Mouse (Mus musculus) midbrain, embryonic 14.5 days (tissue): ENCODE data around the gene Spdye4b. TPM values are rescaled to one million over a fixed set of nuclear protein-coding genes. Genes with fewer than 3 reads are reported as not detected.
"Not testable (repeated sequence)": the region's sequence is repeated elsewhere in the genome, so short reads cannot be mapped to it uniquely, and the experiment has no call there.

Source experiments
- ATAC-seq: fragments of 200-750 bp; cut with Nextera tagmentation; 2 replicates; pipeline ENCODE4 v1.8.0; 2017; ENCODE audit warnings: moderate number of reproducible peaks, moderate library complexity; ENCODE audit not compliant: low FRiP score, low TSS enrichment
- DNase-seq: peaks from one replicate; pipeline ENCODE4 v3.0.0-alpha.2; 2015
- H3K27ac ChIP-seq: fragments of 300-500 bp; sonication (generic); replicated peaks from 2 replicates; pipeline ENCODE4 v1.5.1; 2014; ENCODE audit warnings: mild to moderate bottlenecking, low read depth, low read length, moderate library complexity
- H3K27me3 ChIP-seq: fragments of 300-500 bp; sonication (generic); 2 replicates; pipeline ENCODE4 v1.6.1; 2014; ENCODE audit warnings: low read length, control low read depth, mixed read lengths; ENCODE audit not compliant: control insufficient read depth, insufficient read depth
- H3K36me3 ChIP-seq: fragments of 300-500 bp; sonication (generic); 2 replicates; pipeline ENCODE4 v1.6.1; 2014; ENCODE audit warnings: low read length, control low read depth; ENCODE audit not compliant: control insufficient read depth, insufficient read depth
- H3K4me1 ChIP-seq: fragments of 300-500 bp; sonication (generic); 2 replicates; pipeline ENCODE4 v1.6.1; 2014; ENCODE audit warnings: mild to moderate bottlenecking, antibody characterized with exemption, low read length, control low read depth; ENCODE audit not compliant: control insufficient read depth, insufficient read depth
- H3K4me2 ChIP-seq: fragments of 300-500 bp; sonication (generic); 2 replicates; pipeline ENCODE4 v1.6.1; 2014; ENCODE audit warnings: mild to moderate bottlenecking, low read length, moderate library complexity
- H3K4me3 ChIP-seq: fragments of 300-500 bp; sonication (generic); replicated peaks from 2 replicates; pipeline ENCODE4 v1.5.1; 2014; ENCODE audit warnings: low read depth, low read length
- H3K9ac ChIP-seq: fragments of 300-500 bp; sonication (generic); replicated peaks from 2 replicates; pipeline ENCODE4 v1.6.1; 2014; ENCODE audit warnings: mild to moderate bottlenecking, low read length, moderate library complexity
- H3K9me3 ChIP-seq: fragments of 300-500 bp; sonication (generic); 2 replicates; pipeline ENCODE4 v1.6.1; 2016; ENCODE audit warnings: low read length, control low read depth, mixed read lengths; ENCODE audit not compliant: control insufficient read depth
- WGBS: fragments of 180-500 bp; shearing (Covaris S2); extraction: QIAGEN DNeasy Blood & Tissue Kit; methylation state at CpG from one replicate; pipeline ENCODE4 v1.1.7; 2014; 5-methylcytosine and 5-hydroxymethylcytosine counted together
- polyA plus RNA-seq: library from polyadenylated mRNA; unstranded; fragments of >200 nt; fragmentation: Nextera tagmentation; extraction: Ambion mirVana; gene quantifications from 2 replicates; pipeline ENCODE4 v1.2.1, GENCODE M21; 2014

Gene Spdye4b
- polyA plus RNA-seq = not detected in 2 replicates

DNA sequence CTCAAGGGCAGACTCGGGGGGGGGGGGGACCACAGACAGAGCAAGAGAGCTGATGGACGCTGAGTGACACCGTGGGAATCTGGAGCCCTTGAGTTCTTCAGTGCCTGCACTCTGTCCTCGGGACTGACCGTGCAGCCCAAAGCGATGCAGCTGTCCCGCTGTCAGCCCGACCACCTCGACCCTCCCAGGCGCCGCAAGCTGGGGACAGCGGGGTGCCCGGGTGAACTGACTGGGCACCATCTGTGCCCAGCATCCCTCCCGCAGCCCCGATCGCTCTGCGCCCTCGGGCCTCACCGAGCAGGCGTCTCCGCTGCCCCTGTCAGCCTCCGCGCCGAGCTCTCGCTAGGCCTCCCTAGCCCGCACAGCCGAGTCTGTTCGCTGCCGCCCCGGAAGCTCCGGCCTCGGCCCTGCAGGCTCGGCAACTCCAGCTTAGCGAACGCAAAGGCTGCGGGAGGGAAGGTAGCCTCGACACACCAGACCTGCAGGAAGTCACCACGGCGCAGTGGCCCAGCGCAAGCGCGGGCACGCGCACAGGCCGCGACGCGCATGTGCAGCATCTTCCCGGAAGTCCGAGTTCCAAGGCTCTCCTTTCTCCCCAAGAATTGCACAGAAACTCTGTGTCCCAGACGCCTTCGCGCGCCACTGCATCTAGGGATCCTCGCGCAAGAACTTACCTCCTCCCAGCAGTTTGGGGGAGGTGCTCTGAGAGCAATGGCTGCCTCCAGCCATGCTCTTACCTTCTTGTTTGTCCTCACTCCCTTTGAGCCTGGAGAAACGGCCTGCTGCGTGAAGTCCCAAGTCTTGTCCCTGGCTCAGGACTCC, at the start of gene Spdye4b, which contains the start of gene Rbak:
Gene Spdye4b (plus strand): TSS at position 763 of the 822 bp plus-strand sequence.
Gene Rbak (minus strand): TSS at position 521 of the 822 bp plus-strand sequence.
- DNase-seq (peak; percentile 98), ATAC-seq (peak; percentile 94)
- peaks cover 25% of the 10 kb centered on the region for H3K36me3 ChIP-seq
- peak within 1 kb of the TSS; percentile 91 for H3K27ac ChIP-seq
- peaks cover 10% of the 10 kb centered on the region for H3K4me1 ChIP-seq
- H3K4me3 ChIP-seq = peak within 1 kb of the TSS; percentile 88
- H3K9me3 ChIP-seq = no peaks in the 10 kb centered on the region
- under 1% methylated on average over 58 of the region's 58 CpGs for WGBS
- H3K27me3 ChIP-seq = no peaks in the 10 kb centered on the region
- peak within 1 kb of the TSS; percentile 85 for H3K4me2 ChIP-seq
- H3K9ac ChIP-seq = peak within 1 kb of the TSS; percentile 95

DNA sequence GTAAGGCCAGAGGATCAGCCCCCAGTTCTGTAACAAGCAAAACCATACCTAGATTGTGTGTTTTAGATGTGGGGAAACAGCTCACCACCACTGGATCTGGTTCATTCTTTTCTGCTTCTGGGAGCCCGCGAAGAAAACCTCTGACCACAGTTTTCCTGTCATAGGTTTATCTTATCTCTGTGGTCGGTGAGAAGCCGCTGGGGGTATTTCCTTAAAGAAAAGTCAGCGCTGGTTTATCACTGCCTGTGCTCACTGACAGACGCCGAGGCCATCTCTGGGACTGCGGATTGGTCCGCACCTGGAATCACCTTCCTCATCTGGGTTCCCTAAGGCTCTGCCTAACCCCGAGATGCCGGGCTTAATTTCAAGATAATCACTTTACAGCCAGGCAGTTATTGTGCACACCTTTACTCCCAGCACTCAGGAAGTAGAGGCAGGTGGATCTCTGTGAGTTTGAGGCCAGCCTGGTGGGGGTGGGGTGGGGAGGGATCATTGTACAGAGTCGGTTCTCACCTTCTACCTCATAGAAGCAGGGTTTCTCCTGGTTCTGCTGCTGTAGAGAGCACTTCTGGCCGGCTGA, 47.8 kb upstream of the Spdye4b start:
- no peak for ATAC-seq
- peaks cover 8% of the 10 kb centered on the region; the same call in 1 of the 2 replicates for H3K9me3 ChIP-seq
- no peak overlapping the region for H3K4me2 ChIP-seq
- no peak overlapping the region for H3K9ac ChIP-seq
- H3K4me1 ChIP-seq = no peaks in the 10 kb centered on the region
- no peak for DNase-seq
- H3K4me3 ChIP-seq = no peak overlapping the region
- 88% methylated on average over 13 of the region's 13 CpGs for WGBS
- no peaks in the 10 kb centered on the region for H3K27me3 ChIP-seq
- no peak overlapping the region for H3K27ac ChIP-seq
- H3K36me3 ChIP-seq = no peaks in the 10 kb centered on the region

DNA sequence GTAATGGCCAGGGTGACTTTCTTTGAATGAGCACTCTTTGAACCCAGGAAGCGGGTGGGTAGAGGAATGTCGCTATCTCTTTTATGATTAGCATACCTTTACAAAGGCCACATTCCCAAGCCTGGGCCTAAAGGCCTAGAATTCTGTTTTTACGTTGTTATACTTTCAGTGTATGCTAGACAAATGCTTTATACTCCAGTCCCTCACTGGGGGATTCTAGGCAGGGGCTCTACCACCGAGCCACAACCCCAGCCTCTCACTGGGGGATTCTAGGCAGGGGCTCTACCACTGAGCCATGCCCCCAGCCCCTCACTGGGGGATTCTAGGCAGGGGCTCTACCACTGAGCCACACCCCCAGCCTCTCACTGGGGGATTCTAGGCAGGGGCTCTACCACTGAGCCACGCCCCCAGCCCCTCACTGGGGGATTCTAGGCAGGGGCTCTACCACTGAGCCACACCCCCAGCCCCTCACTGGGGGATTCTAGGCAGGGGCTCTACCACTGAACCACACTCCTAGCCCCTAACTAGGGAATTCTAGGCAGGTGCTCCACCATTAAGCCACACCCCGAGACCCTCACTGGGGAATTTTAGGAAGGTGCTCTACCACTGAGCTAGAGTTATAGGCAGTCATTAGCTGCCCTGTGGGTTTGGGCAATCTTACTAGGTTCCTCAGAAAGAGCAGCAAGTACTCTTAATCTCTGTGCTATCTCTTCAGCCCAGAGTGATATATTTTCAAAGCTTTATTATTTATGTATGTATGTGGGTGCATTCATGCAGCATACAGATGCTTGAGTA, 46.4 kb upstream of the Spdye4b start:
- not testable (repeated sequence) for H3K9ac ChIP-seq, H3K4me1 ChIP-seq, ATAC-seq, H3K4me3 ChIP-seq, H3K27me3 ChIP-seq, H3K27ac ChIP-seq, DNase-seq, H3K36me3 ChIP-seq, H3K4me2 ChIP-seq, H3K9me3 ChIP-seq
- 78% methylated on average over 3 of the region's 6 CpGs for WGBS

DNA sequence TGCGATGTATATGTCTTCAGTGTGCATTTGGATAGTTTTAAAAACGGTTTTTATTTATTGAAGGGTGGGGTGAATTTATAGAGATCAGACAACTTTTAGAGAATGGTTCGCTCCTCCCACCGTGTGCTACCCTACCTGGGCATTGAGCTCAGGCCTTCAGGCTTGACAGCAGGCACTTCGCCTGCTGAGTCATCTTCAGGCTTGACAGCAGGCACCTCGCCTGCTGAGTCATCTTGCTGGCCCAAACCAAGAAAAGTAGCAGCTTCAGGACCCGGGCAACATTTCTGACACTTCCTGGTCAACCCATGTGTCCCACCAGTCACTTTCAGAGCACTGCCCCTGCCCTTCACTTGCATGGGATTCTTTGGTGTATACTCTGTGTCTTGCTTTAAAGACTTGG, 45.8 kb upstream of the Spdye4b start:
- no peaks in the 10 kb centered on the region for H3K9me3 ChIP-seq
- WGBS = 91% methylated on average over 7 of the region's 7 CpGs
- H3K4me3 ChIP-seq = no peak overlapping the region
- H3K4me1 ChIP-seq = no peaks in the 10 kb centered on the region
- H3K27me3 ChIP-seq = no peaks in the 10 kb centered on the region
- no peak overlapping the region for H3K4me2 ChIP-seq
- H3K36me3 ChIP-seq = no peaks in the 10 kb centered on the region
- ATAC-seq = no peak
- H3K9ac ChIP-seq = no peak overlapping the region
- DNase-seq = no peak
- no peak overlapping the region for H3K27ac ChIP-seq

DNA sequence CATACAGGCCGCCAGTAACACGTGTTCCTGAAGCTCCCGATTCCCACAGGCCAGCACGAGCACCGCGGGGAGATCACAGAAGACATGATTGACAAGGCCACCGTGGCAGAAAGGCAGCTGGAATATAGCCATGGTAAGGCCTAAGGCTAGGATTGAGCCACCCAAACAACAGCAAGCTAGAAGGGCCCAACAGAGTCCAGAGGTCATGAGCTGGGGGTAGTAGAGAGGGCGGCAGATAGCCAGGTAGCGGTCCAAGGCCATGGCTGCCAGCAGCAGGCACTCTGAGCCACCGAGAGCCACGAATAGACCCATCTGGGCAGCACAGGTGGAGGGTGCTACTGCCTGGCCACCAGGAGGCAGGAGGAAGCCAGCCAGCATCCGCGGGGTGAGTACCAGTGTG, 43.2 kb upstream of the Spdye4b start:
- no peak overlapping the region for H3K4me3 ChIP-seq
- no peak for ATAC-seq
- H3K27me3 ChIP-seq = no peaks in the 10 kb centered on the region

DNA sequence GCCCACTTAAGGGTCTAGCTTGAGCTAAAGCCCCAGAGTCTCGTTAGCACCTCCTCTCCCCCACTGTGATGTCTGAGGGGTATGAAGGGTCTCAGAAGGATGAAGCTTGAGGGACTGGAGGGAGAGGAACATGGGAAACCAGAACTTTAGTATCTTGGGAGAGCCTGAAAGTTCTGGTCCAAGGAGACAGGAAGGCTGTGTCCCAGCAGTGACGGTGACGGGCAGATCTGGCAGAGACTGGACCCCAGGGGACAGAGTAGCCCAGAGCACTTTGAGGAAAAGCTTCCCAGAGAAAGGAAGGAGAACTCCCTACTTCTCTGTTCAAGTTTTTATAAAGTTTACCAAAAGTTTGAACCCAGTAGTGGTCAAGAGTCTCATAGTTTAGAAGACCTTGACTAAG, 33.3 kb upstream of the Spdye4b start, which contains the start of gene Olfr718-ps1:
Gene Olfr718-ps1 (minus strand): TSS at position 101 of the 400 bp plus-strand sequence.
- H3K4me3 ChIP-seq = no peak within 1 kb of the TSS
- no peak within 1 kb of the TSS for H3K27ac ChIP-seq
- H3K9ac ChIP-seq = no peak within 1 kb of the TSS
- no peak within 1 kb of the TSS for H3K4me2 ChIP-seq
- H3K4me1 ChIP-seq = no peaks in the 10 kb centered on the region
- H3K36me3 ChIP-seq = no peaks in the 10 kb centered on the region
- WGBS = 76% methylated on average over 3 of the region's 3 CpGs
- DNase-seq (no peak), ATAC-seq (no peak)
- H3K9me3 ChIP-seq = no peaks in the 10 kb centered on the region
- H3K27me3 ChIP-seq = no peaks in the 10 kb centered on the region

More for the DNA sequence above, 43.2 kb upstream of the Spdye4b start:
- Histone ChIP-seq H3K4me1 (no peaks in the 10 kb centered on the region), H3K36me3 (no peaks in the 10 kb centered on the region), H3K27ac (no peak overlapping the region), H3K4me2 (no peak overlapping the region), H3K9ac (no peak overlapping the region), H3K9me3 (no peaks in the 10 kb centered on the region)
- no peak for DNase-seq
- 83% methylated on average over 13 of the region's 13 CpGs for WGBS

DNA sequence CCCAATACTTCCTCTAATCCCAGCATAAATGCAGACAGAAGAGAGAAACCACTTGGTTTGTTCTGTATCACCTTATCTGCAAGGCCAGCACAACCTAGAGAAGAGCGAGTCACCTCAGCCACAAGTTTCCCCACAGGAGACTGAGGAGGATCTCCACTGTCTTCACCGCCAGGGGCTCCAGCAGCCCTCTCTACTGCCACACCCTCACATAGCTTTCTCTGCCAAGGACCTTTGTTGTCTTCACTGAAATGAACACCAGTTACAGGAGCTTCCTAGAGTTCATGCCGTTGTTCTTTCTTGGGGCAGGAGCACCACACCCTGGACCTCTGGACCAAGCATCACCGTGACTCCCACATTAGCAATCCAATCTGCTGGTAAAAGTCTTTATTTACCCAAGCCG, 32.2 kb upstream of the Spdye4b start:
- Histone ChIP-seq H3K27me3 (no peaks in the 10 kb centered on the region), H3K4me2 (no peak overlapping the region), H3K9ac (no peak overlapping the region), H3K27ac (no peak overlapping the region), H3K4me3 (no peak overlapping the region), H3K36me3 (no peaks in the 10 kb centered on the region), H3K4me1 (no peaks in the 10 kb centered on the region), H3K9me3 (no peaks in the 10 kb centered on the region)
- ATAC-seq = no peak
- no peak for DNase-seq
- WGBS = 93% methylated on average over 5 of the region's 5 CpGs

DNA sequence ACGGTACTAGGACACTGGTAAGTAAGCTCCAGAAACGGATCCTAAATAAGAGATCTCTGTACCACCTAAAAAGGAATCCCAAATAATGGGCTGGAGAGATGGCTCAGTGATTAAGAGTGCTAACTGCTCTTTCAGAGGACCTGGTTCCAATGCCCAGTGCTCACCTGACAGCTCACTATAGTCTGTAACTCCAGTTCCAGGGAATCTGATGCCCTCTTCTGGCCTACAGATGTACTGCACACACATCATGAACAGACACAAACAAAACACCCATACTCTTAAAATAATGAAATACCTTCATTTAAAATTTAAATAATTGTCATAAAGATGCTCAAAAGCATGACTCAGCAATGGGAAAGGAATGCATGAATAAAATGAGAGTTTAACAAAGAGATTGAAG, 31.3 kb upstream of the Spdye4b start:
- Histone ChIP-seq H3K4me1 (no peaks in the 10 kb centered on the region), H3K9me3 (no peaks in the 10 kb centered on the region), H3K27me3 (no peaks in the 10 kb centered on the region), H3K36me3 (no peaks in the 10 kb centered on the region), H3K4me3 (no peak overlapping the region), H3K9ac (no peak overlapping the region), H3K27ac (no peak overlapping the region), H3K4me2 (no peak overlapping the region)
- 92% methylated on average over 2 of the region's 2 CpGs for WGBS
- no peak for DNase-seq
- no peak for ATAC-seq
